Mouse (Mus musculus) megakaryocyte, embryonic 14.5 days (primary cell): ENCODE measurements at regions not wholly inside any gene's neighbourhood (a gene's known extent, or its start where the extent isn't known, plus 50 kb on each side); places are given as distances from the start of the nearest gene placed in this dataset.

Experiments used
- FLI1 ChIP-seq: IDR thresholded peaks from 2 replicates; pipeline ENCODE4 v1.6.1; 2012; ENCODE audit warnings: low read length, inconsistent platforms, mixed read lengths
- GATA1 ChIP-seq: IDR thresholded peaks from 3 replicates; pipeline ENCODE4 v1.6.1; 2012; ENCODE audit warnings: mixed read lengths, low read length, inconsistent platforms, borderline replicate concordance

DNA sequence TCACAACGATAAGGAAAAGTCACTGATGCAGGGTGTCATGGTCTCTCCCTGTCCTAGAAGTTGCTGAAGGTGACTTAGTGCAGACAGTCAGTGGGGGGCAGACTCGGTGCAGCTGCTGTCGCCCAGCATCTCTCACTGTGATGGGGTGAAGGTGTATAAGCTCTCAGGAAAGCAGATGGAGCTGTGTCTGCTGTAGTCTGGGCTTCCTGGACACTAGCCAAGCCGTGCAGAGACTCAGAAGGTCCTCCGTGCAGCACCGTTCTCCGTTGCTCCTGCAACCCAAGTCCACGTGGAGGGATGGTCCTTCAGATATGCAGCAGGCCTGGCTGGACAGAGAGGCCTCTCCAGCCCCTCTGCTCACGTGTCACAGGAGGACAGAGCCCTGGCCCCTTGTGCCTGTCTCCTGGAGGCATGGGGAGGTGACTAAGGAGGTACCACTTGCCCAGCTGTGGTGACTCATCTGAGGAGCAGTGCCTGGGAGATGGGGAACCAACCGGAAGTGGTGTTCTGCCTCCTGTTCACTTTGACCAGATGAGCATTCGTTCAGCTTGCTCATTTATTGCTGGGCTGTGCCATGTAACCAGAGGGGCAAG is 171.2 kb downstream of the Gadd45g start:
- no peak for TF ChIP-seq GATA1
- TF ChIP-seq FLI1: no peak
